Mouse (Mus musculus) right cerebral cortex, postnatal 4 days (tissue): ENCODE data around the gene Il27ra.
A peak's percentile ranks its signal among the peaks of the same experiment; 100 is the strongest.
"Not testable (repeated sequence)": the region's sequence is repeated elsewhere in the genome, so short reads cannot be mapped to it uniquely, and the experiment has no call there.

Experiments
- DNase-seq: peaks from one replicate; pipeline ENCODE4 v3.0.0-alpha.2; 2022

The Il27ra gene

DNA sequence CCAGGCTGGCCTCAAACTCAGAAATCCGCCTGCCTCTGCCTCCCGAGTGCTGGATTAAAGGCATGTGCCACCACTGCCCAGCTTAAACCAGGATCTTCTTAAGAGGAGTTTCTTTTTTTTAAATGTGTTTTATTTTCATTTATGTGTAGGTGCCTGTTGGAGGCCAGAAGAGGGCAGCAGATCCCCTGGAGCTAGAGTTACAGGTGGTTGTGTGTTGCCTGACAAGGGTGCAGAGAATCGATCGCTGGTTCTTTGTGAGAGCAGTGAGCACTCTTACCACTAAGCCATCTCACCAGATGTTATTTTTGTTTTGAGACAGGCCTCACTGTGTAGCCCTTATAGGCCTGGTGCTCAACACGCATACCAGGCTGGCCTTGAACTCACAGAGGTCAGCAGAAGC is 26.6 kb downstream of the Il27ra start:
- DNase-seq, result no peak

DNA sequence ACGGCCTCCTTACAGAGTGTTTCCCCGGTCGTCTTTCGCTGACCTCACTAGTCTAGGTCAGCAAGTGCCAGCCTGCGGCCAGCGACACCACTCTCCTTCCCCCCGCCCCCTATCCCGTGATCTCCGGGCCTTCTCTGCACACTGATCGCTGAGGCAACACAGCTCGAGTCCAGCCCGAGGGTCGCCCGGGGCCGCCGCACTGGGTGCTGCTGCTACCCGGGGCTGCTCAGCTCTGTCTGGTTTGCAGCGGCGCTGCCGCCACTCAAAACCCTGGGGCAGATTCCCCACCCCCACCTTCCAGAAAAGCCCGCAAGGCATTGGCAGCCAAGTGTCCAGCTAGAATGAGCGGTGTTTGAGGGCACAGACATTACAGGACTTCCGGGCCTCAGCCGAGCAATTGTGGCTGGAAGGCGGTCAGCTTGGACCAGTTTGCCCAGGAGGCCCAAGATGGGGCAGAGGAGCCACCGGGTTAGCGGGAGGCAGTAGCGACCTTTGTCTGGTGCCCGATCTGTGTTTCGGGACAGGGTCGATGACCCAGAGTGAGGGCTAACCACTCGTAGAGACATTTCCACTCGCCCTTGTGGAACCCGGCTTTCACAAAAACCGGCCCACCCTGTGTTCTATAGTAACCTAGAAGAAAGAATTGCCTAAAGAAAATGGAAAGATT is 29.8 kb downstream of the Il27ra start:
- DNase-seq, result no peak

DNA sequence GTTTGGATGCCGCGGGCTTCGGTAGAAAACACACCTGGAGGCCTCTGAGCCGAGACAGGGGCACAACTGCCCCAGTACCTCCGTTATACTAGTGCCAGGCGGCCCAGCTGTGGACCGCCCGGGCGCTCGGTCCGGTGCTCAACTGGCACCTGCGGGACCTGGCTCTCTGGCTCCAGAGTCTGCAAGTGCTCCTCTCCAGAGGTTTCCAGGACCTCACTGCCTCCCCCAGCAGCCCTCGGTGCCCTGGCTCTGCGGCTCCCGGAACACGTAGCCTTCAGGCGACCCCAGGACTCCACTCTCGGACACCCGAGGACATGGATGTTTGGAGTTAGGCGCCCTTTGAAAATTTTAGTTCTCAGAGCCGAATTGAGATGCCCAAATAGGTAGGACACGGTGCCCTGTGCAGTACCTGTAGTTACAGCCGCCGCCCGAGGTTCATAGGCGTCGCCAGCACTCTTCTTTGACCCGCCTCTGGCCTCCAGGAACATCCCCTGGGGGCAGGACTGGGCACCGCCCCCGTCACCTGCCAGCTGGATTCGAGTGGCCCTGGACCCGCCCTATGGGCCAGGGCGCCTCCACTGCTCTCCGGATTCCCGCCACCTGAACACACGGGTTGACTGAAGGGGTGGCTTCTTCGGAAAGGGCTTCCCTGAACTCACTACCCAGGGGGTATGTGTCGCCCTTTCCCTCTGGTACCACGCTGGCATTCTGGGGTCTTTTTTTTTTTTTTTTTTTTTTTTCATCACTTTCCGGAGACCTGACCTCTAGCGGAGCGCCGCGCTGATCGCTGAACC is 30.5 kb downstream of the Il27ra start, which contains the start of gene 2210011C24Rik:
TSS of gene 2210011C24Rik (minus strand) at position 467 of the 794 bp plus-strand sequence.
- DNase-seq, result no peak

DNA sequence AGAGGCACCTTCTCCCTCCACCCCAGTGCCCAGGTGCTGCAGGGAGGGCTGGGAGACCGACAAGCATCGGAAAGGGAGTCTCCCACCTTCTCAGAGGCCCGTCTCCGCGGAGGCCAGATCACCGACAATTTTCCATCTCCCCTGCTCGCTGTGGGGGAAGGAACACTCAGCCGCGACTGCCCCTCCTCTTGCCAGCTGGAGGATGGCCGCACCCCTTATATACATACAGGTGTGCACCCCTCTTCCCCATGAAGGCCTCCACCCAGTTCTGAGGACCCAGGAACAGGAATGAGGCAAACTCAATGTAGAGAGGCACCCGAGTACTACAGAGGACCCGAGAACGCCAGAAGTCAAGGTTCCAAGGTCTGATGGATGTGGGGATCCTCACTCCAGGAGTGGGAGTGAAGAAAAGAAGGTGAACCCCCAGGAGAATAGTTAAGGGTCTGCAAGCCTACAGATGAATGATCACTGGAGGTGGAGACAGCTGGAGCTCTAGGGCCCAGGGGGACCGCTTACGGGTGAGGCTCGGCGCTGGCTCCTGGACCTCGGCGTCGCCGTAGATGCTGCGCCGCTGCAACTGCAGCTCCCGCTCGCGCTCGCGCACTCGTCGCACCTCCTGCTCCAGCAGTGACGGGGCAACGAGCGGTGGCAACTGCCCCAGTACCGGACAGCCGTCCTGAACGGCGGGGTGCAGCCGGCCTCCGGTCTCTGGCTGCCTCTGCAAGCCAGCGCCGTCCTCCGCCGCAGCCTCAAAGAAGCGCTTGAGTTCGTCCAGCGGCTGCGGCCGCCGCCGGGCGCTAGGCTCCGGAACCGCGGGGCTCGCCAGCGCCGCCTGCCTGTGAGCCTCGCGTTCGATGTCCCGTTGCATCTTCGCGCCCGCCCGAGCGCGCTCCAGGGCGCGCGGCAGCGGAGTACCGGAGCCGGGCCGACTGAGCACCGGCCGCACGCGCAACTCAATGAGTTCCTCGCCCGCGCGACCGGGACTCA is 31.5 kb downstream of the Il27ra start:
- peak; percentile 79 for DNase-seq

DNA sequence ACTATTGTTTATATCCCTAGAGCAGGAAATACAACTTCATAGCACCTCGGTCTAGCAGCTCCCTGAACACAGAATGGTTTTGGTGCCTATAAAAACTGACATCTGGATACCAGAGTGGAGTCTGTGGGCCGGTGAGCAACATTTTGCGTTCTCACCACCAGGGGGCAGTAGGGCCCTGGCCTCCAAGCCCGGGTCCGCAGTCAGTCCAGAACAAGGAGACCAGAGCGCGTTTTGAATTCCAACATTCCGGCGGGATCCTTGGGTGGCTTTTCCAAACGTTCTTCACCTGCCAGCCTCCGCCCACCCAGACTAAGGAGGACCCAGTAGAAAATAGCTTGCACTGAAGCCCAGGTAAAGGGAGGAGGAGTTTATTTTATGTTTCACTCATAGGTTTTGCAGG is 32.5 kb downstream of the Il27ra start:
- peak; percentile 84 for DNase-seq

DNA sequence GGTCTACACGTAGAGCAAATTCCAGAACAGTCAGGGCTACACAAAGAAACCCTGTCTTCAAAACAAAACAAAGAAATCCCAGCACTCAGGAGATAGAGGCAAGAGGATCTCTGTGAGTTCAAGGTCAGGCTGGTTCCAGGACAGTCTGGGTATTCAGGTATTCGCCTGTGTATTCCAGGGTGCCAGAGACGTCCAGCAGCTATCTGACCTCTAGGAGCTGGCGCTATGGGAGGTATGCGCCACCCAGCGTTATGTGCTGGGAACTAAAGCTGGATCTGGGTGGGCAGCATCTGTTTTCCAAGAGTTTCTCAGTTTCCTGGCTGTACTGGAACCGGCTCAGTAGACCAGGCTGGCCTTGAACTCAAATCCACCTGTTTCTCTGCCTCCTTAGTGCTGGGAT is 34.0 kb downstream of the Il27ra start:
- no peak for DNase-seq

DNA sequence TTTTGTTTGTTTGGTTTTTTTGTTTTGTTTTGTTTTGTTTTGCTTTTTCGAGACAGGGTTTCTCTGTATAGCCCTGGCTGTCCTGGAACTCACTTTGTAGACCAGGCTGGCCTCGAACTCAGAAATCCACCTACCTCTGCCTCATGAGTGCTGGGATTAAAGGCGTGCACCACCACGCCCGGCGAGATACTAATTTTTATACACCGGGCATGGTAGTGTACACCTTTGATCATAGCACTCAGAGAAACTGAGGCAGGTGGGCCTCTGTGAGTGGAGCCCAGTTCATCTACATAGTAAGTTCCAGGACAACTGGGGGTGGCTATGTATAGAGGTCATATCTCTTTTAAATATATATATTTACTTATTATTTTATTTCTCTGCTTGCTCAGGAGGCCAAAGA is 36.9 kb downstream of the Il27ra start:
- DNase-seq, result not testable (repeated sequence)

DNA sequence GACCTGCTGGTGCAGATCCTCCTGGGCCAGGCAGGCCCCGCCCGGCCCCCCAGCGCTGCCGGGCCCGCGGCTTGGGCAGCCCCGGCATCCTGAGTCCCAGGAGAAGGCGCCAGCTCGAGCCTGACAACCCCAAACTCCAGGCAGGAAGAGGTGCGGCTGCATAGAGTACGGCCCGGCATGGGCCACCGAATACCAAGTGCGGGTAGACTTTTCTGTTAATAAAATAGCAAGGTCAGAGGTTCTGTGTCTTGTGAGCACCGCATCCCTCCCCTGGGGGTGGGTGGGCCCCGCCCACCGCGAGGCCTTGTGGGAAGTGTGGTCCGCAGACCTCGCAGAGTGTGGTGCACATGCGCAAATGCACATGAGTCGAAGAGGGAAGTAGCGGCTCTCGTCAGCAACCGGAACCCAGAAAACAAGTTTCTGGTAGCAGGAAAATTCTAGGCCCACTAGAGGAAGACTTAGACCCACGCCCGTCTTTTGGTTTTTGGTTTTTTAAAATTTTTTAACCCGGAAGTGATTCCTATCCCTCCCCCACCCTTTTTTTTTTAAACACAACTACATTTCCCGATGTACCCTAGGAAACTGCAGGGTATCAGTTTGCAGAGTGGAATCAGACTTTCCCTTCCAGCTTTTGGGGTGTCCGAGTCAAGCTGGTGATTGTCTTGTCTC is 37.7 kb downstream of the Il27ra start:
- DNase-seq, result peak; percentile 88

DNA sequence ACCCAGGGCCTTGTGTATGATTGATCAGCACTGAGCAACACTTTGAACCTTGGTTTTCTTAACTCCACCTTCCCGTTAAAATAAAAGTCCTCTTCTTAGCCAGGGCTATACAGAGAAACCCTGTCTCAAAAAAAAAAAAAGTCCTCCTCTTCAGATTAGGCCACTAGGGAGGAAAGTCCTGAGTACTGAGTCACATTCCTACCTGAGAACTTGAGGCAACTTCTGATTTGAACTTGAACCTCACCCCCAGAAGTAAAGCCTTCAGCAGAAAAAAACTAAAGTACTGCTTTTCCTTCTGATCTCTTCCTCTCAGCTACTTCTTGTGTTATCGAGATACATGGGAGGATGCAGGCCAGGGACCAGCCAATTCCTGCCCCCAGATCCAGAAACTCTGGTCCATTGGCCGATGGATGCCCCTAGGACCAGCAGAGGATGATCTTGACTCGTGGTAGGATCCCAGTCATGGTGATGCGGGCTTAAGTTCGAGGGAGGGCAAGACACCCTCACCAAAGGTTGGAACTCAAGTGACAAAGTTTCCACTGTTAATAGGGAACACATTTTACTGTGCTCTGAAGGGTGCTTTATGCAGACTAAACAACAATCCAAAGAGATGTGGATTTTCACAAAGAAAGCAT is 38.7 kb downstream of the Il27ra start:
- DNase-seq, result no peak

DNA sequence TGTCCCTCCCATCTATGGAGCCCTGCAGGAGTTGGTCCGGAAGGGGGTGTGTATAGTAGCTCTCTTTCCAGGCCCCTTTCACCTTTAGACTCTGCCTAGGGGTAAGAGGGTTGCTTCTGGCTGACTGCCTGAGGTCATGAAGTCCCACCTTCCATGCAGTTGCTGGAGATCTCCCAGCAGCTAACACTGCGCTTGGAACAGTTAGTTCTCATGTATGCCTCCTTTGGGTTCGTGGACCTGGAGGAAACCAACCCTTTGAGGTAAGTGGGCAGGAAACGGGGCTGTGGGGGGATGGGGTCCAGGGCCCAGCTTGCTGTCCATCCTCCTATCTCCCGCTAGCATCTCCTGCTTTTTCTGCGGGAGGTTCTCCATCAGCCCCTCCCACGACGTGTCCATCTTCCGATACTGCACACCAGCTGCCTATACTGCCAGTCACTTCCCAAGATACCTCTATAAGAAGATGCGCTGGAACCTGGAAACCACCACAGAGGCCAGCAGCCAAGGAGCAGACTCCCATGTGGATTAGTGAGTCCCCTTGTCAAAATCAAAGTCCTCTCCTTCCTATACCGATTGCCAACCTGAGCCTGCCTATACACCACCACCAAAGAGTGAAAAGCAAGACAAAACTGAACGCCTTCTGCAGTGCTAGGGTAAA is 39.3 kb downstream of the Il27ra start:
- DNase-seq, result no peak

DNA sequence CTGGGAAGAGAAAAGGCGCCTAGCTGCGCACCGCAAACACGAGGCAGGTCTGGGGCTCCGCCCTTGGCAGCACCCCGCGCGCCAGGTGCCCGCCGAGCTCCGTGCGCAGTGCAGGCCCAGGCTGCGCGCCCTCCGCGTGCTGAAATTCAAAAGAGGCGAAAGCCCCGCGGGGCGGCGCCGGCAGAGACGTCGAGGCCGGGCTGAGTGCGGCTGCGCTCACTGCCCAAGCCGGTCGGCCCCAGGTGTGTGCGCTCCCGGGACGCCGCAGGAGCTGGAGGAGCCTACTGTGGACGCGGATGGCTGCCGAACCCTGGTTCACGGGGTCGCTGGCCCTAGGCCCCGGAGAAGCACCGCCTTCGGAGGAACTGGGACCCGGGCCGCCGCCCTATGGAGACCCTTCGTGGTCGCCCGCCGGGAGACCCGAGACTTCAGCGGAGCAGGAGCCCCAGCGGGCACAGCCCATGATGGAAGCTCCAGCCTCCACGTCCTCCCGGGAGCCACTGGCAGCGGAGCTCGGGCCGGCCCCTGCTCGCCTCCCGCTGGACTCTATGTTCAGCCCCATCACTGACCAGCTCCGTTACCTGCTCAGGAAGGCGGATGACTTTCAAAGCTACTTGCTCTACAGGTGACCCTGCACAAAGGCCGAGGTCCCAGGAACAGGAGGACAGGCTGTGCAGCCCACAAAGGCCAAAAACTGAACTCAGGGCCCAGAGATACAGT is 40.9 kb downstream of the Il27ra start, which contains the start of gene 1700067K01Rik:
TSS of gene 1700067K01Rik (plus strand) at position 222 of the 720 bp plus-strand sequence.
- no peak for DNase-seq

DNA sequence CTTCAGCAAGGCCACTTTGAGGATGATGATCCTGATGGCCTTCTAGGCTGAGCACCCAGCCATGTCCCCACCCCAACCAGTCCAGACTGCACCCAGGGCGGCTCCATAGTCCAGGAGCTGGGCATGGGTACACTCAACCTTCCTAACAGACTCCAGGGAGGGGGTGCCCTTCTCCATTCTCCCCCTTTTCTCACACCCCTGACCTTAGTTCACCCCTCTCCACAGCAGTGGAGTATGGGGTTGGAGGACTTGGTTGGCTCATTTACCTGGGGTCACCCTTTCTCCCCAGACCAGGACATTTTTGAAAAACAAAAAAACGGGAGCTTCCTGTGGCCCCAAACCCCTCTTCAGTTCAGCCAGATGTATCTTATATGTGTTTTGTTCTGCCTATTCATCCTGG is 42.6 kb downstream of the Il27ra start:
- no peak for DNase-seq

DNA sequence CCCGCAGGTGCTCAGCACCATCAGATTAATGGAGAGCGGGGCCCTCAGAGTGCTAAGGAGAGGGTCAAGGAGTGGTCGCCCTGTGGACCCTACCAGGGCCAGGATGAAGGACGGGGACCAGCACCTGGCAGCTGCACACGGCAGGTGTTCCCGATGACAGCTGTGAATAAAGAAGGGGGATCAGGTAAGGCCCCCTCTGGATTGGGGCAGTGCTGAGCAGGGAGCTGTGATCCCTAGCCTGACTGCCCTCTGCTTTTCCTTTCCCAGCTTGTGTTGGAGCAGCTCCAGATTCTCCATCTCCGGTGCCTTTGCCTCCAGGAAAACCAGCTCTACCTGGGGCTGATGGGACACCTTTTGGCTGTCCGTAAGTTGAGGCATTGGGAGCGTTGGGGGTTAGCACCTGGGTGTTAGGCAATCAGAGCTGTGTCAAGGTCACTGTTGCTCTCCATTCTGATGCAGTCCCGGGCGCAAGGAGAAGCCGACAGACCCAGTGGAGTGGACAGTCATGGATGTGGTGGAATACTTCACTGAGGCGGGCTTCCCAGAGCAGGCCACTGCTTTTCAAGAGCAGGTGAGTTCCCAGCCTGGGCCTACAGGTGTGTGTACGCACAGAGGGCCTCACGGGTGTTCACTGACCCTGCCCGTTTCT is 43.2 kb downstream of the Il27ra start:
- DNase-seq, result no peak

DNA sequence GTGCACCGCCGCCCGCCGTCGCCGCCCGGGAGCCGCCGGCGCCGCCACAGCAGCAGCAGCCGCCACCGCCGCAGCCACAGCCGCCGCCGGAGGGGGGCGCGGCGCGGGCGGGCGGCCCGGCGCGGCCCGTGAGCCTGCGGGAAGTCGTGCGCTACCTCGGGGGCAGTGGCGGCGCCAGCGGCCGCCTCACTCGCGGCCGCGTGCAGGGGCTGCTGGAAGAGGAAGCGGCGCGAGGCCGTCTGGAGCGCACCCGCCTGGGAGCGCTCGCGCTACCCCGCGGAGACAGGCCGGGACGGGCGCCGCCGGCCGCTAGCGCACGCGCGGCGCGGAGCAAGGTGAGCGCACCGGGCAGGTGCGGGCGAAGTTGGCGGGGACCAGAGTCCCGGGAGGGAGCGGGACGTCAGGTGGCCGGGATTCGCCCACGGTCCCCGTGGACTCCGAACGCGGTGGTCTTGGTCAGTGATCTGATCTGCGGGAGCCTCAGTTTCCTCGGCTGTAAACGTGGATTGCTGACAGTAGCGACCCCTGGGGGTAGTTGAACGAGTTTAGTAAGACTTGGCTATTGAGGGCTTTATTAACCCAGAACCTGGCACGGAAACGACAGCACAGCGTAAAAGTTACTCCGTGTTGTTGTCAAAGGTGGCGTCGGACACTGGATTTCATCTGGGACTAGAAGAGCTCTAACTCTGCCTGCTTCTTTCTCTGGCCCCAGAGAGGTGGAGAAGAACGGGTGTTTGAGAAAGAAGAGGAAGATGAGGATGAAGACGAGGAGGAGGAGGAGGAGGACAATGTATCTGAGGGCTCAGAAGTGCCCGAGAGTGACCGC is 43.9 kb downstream of the Il27ra start:
- peak; percentile 62 for DNase-seq

DNA sequence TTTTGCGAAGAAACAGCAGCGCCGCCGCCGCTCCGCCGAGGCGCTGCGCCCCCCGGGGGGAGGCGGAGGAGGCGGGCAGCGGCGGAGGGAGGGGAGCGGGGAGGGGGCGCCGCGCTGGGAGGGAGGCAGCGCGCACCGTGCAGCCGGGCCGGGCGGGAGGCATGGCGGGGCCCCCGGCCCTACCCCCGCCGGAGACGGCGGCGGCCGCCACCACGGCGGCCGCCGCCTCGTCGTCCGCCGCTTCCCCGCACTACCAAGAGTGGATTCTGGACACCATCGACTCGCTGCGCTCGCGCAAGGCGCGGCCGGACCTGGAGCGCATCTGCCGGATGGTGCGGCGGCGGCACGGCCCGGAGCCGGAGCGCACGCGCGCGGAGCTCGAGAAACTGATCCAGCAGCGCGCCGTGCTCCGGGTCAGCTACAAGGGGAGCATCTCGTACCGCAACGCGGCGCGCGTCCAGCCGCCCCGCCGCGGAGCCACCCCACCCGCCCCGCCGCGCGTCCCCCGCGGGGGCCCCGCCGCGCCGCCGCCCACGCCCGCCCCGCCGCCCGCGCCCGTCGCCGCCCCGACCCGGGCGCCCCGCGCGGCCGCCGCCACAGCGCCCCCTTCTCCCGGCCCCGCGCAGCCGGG is 44.8 kb downstream of the Il27ra start, which contains the start of gene Samd1:
TSS of gene Samd1 (plus strand) at position 162 of the 631 bp plus-strand sequence.
- DNase-seq, result peak; percentile 68

DNA sequence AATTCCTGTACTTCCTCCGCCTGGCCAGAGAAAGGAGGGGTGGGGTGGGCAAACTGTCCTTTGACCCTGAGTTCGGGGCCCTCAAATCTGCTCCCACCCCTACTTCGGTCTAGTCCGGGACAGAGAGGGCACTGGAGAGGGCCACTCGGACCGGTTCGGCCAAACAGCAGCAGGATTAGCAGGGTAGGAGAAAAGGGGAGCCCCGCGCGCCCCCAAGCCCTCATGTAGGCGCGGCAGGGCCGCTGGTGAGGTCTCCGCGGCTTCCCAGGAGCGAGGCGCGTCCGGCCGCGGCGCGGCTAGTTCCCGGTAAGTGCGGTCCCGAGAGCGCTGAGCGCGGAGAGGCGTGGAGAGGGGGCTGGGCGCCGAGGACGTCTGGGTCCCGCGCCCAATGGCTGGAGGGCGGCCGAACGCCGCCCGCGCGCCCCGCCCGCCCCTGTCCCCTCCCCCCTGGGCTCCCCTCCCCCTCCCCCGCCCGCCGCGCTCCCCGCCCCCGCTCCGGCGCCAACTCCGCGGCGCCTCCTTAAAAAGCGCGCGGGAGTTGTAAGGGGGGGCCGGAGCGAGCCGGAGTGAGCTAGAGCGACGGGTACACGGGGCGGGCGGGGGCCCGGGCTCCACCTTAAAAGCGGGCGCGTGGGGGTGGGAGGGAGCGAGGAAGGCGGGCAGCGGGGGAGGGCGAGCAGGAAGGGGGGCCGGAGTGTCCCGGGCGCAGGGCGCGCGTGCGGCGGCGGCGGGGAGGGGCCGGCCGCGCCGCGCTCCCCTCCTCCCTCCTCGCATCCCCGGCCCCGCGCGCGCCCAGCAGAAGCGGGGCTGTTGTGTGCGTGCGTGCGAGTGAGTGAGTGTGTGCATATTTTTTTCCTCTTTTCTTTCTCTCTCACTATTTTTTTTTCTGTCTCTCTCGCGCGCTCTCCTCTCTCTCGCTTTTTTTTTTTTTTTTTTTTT is 45.6 kb downstream of the Il27ra start:
- peak; percentile 80 for DNase-seq

DNA sequence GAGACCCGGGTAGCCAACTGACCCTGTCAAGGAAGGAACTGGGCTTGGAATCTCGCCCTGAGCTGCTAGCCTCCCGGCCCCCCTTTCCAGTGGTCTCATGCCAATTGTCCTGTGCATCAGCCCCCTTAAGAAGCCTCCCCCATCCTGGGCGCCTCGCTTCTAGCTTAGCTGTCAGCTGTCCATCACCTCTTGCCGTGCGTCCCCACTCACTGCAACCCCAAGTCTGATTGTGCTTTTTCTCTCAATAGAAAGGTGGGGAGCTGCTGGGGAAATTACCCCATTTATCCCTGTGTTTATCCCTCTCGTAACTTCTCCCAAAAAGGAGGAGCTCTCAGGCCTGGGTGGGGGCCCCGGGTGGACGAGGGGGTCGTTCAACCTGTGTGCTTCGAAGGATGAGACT is 46.4 kb downstream of the Il27ra start:
- DNase-seq, result no peak
